Mouse (Mus musculus) ES-Bruce4 (cell line): ENCODE measurements around the gene Trmt112. TPM values are rescaled to one million over a fixed set of nuclear protein-coding genes. Genes with fewer than 3 reads are reported as not detected.

ENCODE experiments used
- H3K27ac ChIP-seq: 2 replicates; pipeline ENCODE4 v1.5.1; 2012; ENCODE audit warnings: low read length, inconsistent platforms; ENCODE audit not compliant: insufficient read depth
- H3K27me3 ChIP-seq: 2 replicates; pipeline ENCODE4 v1.6.1; 2012; ENCODE audit warnings: mild to moderate bottlenecking, low read length, inconsistent platforms; ENCODE audit not compliant: control insufficient read depth, poor library complexity, insufficient read depth, severe bottlenecking
- H3K36me3 ChIP-seq: 2 replicates; pipeline ENCODE4 v1.6.1; 2012; ENCODE audit warnings: inconsistent platforms, mild to moderate bottlenecking, low read length, moderate library complexity; ENCODE audit not compliant: control insufficient read depth, poor library complexity, insufficient read depth, severe bottlenecking
- H3K4me1 ChIP-seq: one replicate; pipeline ENCODE4 v1.8.1; 2011; ENCODE audit warnings: low read length; ENCODE audit not compliant: control insufficient read depth, insufficient read depth
- H3K4me3 ChIP-seq: 2 replicates; pipeline ENCODE4 v1.5.1; 2011; ENCODE audit warnings: low read depth, mild to moderate bottlenecking, low read length
- H3K9ac ChIP-seq: 2 replicates; pipeline ENCODE4 v1.6.1; 2012; ENCODE audit warnings: low read depth, mild to moderate bottlenecking, inconsistent platforms; ENCODE audit not compliant: poor library complexity, severe bottlenecking
- H3K9me3 ChIP-seq: replicated peaks from 2 replicates; pipeline ENCODE4 v1.6.1; 2012; ENCODE audit warnings: mild to moderate bottlenecking, low read length, inconsistent platforms; ENCODE audit not compliant: control insufficient read depth, poor library complexity, insufficient read depth, severe bottlenecking
- CTCF ChIP-seq: IDR thresholded peaks from one replicate; pipeline ENCODE4 v1.8.1; 2011; ENCODE audit warnings: low read depth, low read length
- EP300 ChIP-seq: IDR thresholded peaks from 2 replicates; pipeline ENCODE4 v1.6.1; 2011; ENCODE audit warnings: low read depth, low read length; ENCODE audit not compliant: insufficient read depth
- POLR2A ChIP-seq: IDR thresholded peaks from one replicate; pipeline ENCODE4 v1.8.1; 2011; ENCODE audit warnings: low read length; ENCODE audit not compliant: insufficient read depth
- polyA plus RNA-seq: library from polyadenylated mRNA; stranded (reverse); fragments of >200 nt; gene quantifications from 2 replicates; pipeline ENCODE4 v1.2.4, GENCODE M21; 2011; ENCODE audit warnings: low read depth; ENCODE audit not compliant: missing spikeins, insufficient read depth, insufficient read length

Trmt112 gene
- polyA plus RNA-seq, 1 experiment: 112 TPM

- Histone ChIP-seq H3K27me3 (no peaks in the 10 kb centered on the region), H3K27ac (no peak overlapping the region), H3K9me3 (no peaks in the 10 kb centered on the region), H3K4me1 (no peaks in the 10 kb centered on the region), H3K4me3 (no peak overlapping the region), H3K36me3 (no peaks in the 10 kb centered on the region), H3K9ac (no peak overlapping the region)
- TF ChIP-seq POLR2A (no peak), CTCF (peak; percentile 70)
These were observed 26.8 kb downstream of the Trmt112 start for GRCm38 (mm10) chr19:6936299-6936698.

GRCm38 (mm10) chr19:6937541-6938465, 28.3 kb downstream of the Trmt112 start:
- H3K9ac ChIP-seq: no peak overlapping the region
- no peak overlapping the region for H3K27ac ChIP-seq
- no peaks in the 10 kb centered on the region for H3K27me3 ChIP-seq
- no peaks in the 10 kb centered on the region for H3K9me3 ChIP-seq
- H3K36me3 ChIP-seq: no peaks in the 10 kb centered on the region
- no peak for TF ChIP-seq POLR2A
- TF ChIP-seq EP300: no peak
- TF ChIP-seq CTCF: no peak
- no peak overlapping the region for H3K4me3 ChIP-seq
- H3K4me1 ChIP-seq: no peaks in the 10 kb centered on the region

- no peaks in the 10 kb centered on the region for H3K9me3 ChIP-seq
- H3K4me1 ChIP-seq: no peaks in the 10 kb centered on the region
- no peaks in the 10 kb centered on the region for H3K36me3 ChIP-seq
- no peaks in the 10 kb centered on the region for H3K27me3 ChIP-seq
- no peak overlapping the region for H3K9ac ChIP-seq
- H3K27ac ChIP-seq: no peak overlapping the region
- TF ChIP-seq CTCF (no peak), EP300 (no peak), POLR2A (no peak)
- H3K4me3 ChIP-seq: no peak overlapping the region
These were observed 29.9 kb downstream of the Trmt112 start for GRCm38 (mm10) chr19:6939106-6940002.

GRCm38 (mm10) chr19:6940396-6941351, 31.2 kb downstream of the Trmt112 start:
- TF ChIP-seq CTCF: no peak
- TF ChIP-seq EP300: no peak
- TF ChIP-seq POLR2A: no peak
- Histone ChIP-seq H3K4me3 (peak overlapping the region; percentile 87), H3K36me3 (no peaks in the 10 kb centered on the region), H3K27ac (no peak overlapping the region), H3K9me3 (no peaks in the 10 kb centered on the region), H3K4me1 (no peaks in the 10 kb centered on the region), H3K27me3 (no peaks in the 10 kb centered on the region), H3K9ac (peak overlapping the region; percentile 86)

GRCm38 (mm10) chr19:6941372-6942248, 32.1 kb downstream of the Trmt112 start, which contains the start of gene Bad:
TSS of gene Bad (plus strand) at chr19:6941861.
- Histone ChIP-seq H3K4me3 (peak within 1 kb of the TSS; percentile 96), H3K4me1 (no peaks in the 10 kb centered on the region), H3K27me3 (no peaks in the 10 kb centered on the region), H3K9me3 (no peaks in the 10 kb centered on the region), H3K36me3 (no peaks in the 10 kb centered on the region), H3K9ac (peak within 1 kb of the TSS; percentile 86), H3K27ac (peak within 1 kb of the TSS; percentile 60)
- TF ChIP-seq CTCF (no peak), EP300 (no peak)
